Mouse (Mus musculus): ENCODE measurements around the gene Wscd1. TPM values are rescaled to one million over a fixed set of nuclear protein-coding genes. Genes with fewer than 3 reads are reported as not detected.

The Wscd1 gene
- polyA plus RNA-seq (2012; ENCODE audit: low replicate concordance), result not detected in 2 replicates

DNA sequence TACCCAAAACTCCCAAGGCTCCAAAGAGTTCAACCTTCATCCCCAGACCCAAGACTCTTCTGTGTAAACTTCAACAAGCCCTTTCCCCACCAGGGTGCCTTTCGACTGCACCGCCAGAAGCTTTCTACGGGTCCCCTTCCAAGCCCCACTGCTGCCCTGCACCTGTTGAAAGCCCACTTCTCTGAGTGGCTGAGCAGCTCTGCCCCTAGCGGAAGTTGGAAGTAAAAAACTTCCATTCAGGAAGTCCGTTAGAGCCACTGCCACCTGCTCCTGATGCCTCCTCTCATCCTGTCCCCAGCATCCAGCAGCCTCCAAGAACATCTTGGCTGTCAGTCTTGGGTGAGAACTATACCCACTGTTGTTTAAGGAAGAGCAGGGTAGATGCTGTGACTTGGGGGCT, at the start of gene Wscd1:
TSS of gene Wscd1 (plus strand) at position 250 of the 400 bp plus-strand sequence.

All from hematopoietic multipotent progenitor cell, adult 10-12 weeks (in vitro differentiated cells).